Mouse (Mus musculus): ENCODE results near the gene Pla2g2e.
A peak's percentile ranks its signal among the peaks of the same experiment; 100 is the strongest.
"Not testable (repeated sequence)": the region's sequence is repeated elsewhere in the genome, so short reads cannot be mapped to it uniquely, and the experiment has no call there.

Gene Pla2g2e

DNA sequence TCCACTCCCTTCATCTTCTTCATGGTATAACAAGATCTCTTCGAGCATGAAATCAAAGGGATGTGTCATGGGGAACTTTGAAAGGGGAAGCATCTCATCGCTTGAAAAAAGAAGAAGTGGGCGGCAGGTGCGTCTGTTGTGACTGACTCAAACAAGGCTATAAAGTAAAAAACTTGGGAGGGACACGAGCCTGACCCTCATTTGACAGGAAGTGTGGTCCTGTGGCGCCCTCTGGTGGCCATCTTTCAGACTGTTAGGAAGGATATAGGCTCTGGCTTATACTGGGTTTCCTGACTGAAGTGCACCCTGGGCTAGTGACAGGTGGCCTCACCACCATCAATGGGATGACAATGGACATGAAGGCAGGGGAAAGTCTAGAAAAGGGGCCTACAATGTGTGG, 6.5 kb downstream of the Pla2g2e start:
- DNase-seq: peak; percentile 63

DNA sequence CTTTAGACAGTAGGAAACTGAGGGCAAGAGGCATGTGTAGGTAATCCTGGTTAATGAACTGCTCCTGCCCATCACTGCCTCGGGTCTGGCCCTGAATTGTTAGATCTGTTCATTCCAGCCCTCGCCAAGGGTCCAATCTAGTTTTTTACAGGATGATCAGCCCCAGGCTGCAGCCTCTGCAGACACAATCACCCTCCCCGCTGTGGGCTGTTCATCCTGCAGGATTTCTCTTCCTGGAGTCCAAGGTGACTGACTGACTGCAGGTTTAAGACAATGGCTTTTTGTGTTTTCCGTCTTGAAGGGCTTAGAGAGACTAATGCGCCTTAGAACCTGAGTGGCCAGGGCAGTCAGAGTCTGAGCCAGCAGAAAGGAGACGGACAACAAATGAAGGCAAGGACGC, 11.4 kb downstream of the Pla2g2e start:
- no peak for DNase-seq

DNA sequence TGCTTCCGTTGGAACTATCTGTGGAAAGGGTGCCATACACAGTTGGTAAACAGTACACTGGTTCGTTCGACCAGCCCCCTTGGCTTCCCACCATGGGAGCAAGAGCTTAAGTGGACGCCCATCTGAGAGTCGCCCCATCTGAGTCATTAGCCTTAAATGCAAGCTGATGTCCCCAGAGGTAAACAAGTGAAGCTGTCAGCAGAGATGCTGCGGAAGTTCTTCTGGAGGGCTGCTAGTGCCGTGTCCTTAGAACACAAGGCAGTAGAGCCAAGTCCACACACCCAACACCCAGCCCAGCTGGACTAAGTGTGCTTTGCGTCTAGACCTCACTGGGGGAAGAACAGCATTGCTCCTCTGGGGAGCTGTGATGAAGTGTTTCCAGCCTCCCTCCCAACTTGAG, 11.9 kb downstream of the Pla2g2e start:
- DNase-seq: no peak

DNA sequence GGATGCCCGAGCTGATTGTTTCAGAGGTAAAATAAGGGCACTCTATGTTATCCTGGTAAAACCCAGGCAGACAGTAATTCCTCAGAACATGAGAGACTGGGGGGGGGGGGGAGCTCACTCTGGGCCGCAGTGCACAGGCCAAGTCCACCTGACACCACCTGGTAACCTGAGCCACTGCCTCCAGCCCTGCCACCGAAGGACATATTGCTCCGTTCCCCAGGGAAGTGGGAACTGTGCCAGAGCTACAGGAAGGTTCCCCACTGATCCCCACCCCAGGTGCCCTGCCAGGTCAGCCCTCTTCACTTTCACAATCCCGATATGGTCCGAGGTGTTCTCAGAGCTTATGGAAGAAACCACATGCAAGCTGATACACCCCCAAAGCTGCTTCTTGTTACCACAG, 14.9 kb downstream of the Pla2g2e start:
- no peak for DNase-seq

DNA sequence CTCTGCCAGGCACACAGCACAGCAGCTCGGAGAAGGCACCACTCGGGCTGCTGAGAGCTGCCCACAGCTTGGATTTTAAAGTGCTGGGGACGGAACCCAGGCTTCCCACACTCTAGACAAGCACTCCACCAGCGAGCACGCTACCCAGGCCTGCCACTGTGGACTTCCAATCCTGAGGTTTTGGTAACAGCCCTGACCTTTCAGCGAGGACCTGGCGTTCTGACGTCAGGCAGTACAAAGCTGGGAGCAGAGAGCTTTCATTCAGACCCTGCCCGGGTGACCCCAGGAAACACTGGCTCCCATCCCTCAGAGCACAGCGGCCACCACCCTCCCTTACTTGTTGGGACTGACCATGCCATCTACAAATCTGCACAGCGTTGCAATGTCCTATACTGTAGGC, 16.0 kb downstream of the Pla2g2e start:
- not testable (repeated sequence) for DNase-seq

DNA sequence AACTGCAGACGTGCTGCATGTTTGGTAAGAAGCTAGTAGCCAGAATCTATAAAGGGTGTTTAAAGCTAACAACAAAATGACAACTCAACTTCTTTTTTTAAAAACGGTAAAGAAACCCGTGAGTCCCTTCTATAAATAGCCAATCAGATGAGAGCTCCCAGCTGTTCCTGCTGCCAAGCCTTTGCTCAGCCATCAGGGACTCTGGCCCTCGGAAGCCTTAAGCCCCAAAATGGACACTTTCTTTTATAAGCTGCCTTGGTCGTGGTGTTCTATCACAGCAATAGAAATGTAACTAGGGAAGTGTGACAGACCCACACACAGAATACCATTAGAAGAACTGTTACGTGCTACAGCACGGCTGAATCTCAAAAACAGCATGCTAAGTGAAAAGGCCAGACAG, 21.6 kb downstream of the Pla2g2e start:
- no peak for DNase-seq

DNA sequence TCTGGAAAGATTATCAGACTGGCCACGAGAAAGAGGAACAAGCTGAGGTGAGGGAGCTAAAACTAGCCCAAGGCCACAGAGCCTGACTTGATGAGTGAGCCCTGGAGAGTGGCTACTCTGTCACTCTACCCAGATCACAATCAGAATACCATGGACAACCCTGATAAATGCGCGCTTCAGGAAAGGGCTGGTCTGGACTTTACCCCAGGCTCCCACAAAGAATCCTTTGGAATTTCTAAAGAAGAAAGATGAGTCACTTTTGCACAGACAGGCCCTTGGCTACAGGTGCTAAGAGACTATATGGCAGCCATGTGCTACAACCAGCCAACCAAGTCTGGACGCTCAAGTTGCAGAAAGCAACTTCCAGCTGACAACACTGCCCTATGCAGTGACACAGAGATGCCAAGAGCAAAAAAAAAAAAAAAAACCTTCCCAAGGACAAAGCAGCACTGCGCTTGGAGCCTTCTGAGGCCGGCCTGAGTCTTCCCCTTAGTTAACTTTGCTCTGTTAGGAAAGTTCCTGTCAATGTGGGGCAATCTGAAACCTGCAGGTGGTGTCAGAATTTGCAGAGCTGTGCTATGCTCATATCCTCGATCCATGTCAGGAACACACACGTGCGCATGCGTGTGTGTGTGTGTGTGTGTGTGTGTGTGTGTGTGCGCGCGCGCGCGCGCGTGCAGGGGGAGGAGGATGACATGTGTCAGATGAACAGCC, 28.0 kb downstream of the Pla2g2e start:
- no peak for DNase-seq

DNA sequence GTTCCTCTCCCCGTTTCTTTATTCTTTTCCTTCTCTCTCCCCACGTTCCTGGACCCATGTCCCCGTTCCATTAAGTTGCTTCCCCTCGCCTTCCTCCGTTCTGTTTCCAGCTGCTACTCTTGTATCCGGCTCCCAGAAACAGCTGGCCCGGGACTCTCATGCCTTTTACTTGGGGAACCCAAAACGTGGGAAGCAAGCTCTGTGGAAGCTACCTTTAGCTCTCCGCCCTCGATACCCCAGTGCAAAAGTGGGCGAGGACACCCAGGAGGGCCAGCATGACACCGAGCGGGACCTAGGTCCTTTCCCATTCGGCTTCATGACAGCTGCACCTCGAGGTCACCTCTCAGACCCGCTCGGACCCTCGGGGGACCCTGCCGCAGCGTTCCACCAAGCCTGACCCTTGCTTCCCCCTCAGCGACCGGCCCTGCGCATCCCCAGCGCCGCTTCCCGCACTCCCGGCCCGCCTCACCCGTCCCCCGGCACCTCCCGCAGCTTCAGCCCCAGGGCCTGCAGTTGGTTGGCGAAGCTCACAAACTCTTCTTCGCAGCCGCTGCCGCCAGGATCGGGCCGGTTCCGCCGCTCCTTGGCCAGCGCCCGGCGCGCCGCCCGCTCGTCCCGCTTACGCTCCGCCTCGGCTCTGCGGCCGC, 35.5 kb downstream of the Pla2g2e start:
- no peak for DNase-seq

DNA sequence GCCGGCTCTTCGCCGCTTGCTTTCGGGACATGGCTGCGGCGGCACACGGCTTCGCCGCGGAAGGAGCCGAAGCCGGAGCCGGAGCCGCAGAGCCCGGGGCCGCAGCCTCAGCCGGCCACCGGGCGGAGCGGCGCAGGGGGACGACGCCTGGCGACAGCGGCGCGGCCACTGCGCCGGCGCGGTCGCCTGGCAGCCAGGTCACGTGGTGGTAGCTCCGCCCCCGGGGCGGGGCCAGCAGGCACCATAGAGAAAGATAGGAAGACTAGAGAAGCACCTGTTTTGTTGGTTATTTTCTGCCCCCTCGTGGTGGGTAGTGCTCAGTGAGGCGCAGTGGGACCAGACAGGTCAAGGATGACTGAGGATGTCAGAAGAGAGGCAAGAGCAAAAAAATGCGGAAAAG, 36.1 kb downstream of the Pla2g2e start, which contains the start of gene Otud3:
Otud3 (minus strand) TSS at position 149 of the 400 bp plus-strand sequence.
- peak; percentile 97 for DNase-seq

DNA sequence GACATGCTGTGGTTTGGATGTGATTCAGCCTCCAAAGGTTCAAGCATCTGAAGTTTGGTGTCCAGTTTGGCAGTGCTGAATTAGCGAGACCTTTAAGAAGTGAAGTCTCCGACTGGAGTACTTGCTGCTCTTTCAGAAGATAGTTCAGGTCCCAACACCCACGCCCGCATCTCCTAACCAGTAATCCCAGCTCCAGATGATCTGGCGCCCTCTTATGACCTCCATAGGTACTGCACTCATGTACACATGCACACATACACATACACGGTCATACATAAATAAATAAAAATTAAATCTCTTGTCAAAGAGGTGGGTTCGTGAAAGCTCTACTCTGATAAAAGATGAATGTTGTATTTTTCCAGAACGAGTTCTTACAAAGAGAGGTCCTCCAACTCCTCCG, 39.5 kb downstream of the Pla2g2e start:
- DNase-seq: no peak

DNA sequence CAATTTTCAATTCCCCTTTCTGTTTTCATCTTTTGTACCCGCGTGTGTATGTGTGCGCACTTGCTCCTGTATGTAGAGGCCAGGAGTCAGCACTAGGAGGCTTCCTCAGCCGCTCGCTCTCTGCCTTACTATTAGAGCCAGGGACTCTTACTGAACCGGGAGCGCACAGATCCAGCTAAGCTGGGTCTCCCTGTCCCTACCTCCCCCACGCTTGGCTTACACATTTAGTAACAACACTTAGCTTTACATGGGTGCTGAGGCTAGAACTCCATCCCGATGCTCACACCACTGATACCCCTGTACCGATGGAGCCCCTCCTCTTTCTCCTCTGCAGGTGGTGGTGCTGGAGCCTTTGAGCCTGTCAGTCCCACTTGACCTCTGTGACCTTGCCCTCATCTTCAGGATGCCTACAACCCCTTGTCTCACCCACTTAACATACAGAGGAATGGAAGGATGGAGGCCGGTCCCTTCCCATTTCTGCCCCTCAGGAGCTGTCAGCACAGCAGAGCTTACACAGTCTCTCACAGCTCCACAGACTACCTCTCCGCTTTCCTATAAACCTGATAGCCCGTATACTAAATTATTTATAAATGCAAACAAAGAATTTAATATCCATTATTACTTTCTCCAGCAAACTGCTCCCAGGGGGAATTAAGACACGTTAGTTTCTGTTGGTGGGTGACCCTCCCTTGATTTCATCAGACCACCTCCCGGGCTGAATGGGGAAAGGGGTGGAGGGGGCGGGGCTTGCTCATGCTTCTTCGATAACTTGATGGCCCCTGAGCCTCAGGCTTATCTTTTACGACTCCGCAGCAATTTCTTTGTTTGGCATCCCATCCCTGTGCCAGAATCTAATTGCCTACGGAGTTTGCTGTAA, 43.8 kb downstream of the Pla2g2e start:
- no peak for DNase-seq

DNA sequence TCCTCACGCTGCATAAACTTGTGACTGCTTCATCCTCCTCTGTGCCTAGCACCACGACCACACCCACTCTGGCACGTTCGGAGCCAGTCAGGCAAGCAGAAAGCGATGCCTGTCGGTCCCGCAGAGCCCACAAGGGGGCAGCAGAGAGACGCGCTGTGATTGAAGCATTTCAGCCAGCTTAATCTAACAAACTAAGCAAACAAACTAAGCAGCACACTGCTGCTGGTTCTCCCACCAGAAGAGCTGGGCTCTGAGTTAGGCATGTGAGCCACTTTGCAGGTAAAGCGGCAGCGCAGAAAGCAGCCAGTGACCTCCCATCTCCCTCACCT, 44.4 kb downstream of the Pla2g2e start:
- peak; percentile 83 for DNase-seq

DNA sequence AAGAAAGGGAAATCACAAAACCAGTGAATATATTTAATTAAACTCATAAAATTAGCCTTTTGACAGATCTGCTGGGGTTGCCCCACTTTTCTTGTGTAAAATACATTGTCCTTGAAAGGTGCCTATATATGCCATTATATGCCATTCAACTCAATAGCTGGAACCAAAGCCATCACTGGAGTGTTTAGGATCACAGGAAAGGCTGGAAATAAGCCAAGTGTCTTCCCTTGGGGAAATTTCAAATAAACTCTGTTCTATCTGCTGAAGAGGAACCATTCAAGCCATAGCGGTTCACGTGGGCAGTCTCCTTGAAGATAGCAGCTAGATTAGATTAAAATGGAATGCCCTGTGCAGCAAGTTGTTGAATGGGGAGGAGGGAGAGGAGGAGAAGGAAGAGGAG, 47.8 kb downstream of the Pla2g2e start:
- DNase-seq: no peak
